ENCODE assay signal across 12 mouse cellular contexts in genomic region chr8:108711490-108711793, GRCm38 (mm10).
DNase-seq lines count a peak whose midpoint lies in the region; ATAC-seq and TF ChIP-seq lines count a peak whose summit lies in the region.
"Had no signal": no experiment of that assay in that cellular context is flagged by ENCODE, and none has a peak within 500 bp of the region (broad histone marks: within the 10 kb centered on the region; RNA-seq: fewer than 3 reads in every experiment).

No protein-coding gene starts in this region.

- no peak overlapping the region for H3K9ac ChIP-seq in intestine, embryonic 14.5 days (ENCODE audit: low read length)
- no peak overlapping the region for H3K9ac ChIP-seq in intestine, postnatal 0 days (ENCODE audit: low read depth, low read length)
- H3K9ac ChIP-seq in intestine, embryonic 15.5 days: no peak overlapping the region
- peak overlapping the region; percentile 100 for H3K9ac ChIP-seq in neural tube, embryonic 13.5 days

- H3K9me3 ChIP-seq in intestine, embryonic 14.5 days (ENCODE audit: control insufficient read depth, low read length): no peaks in the 10 kb centered on the region
- no peaks in the 10 kb centered on the region for H3K9me3 ChIP-seq in intestine, postnatal 0 days (ENCODE audit: control insufficient read depth)
- no peaks in the 10 kb centered on the region for H3K9me3 ChIP-seq in forebrain, embryonic 10.5 days
- H3K9me3 ChIP-seq in intestine, embryonic 15.5 days: no peaks in the 10 kb centered on the region
- no peaks in the 10 kb centered on the region for H3K9me3 ChIP-seq in neural tube, embryonic 13.5 days

- no peak for TF ChIP-seq CTCF in intestine, postnatal 0 days (IDR thresholded peaks at IDR 0.05; ENCODE audit: low read depth)
- TF ChIP-seq CTCF in thymus, adult 2 months (IDR thresholded peaks at IDR 0.05; ENCODE audit: borderline replicate concordance, control insufficient read depth, extremely low read depth, insufficient read depth, low read length, poor library complexity): no peak

- H3K4me3 ChIP-seq in intestine, embryonic 14.5 days (ENCODE audit: low read depth, low read length): no peak overlapping the region
- H3K4me3 ChIP-seq in intestine, postnatal 0 days (ENCODE audit: low read depth, low read length): no peak overlapping the region
- no peak overlapping the region; the same call in 1 of the 2 replicates for H3K4me3 ChIP-seq in forebrain, embryonic 10.5 days
- no peak overlapping the region for H3K4me3 ChIP-seq in intestine, embryonic 15.5 days (replicated peaks)
- 0 out of 2 replicates have a peak overlapping the region, but pooled peaks have one; percentile 26 for H3K4me3 ChIP-seq in neural tube, embryonic 13.5 days
- H3K4me3 ChIP-seq in thymus, adult 2 months (ENCODE audit: control insufficient read depth, insufficient read depth, low read length): no peak overlapping the region

- no peaks in the 10 kb centered on the region for H3K27me3 ChIP-seq in intestine, embryonic 14.5 days (replicated peaks; ENCODE audit: control insufficient read depth, insufficient read depth, low read length)
- no peaks in the 10 kb centered on the region for H3K27me3 ChIP-seq in intestine, postnatal 0 days (replicated peaks; ENCODE audit: control insufficient read depth, insufficient read depth, low read length)
- H3K27me3 ChIP-seq in forebrain, embryonic 10.5 days (ENCODE audit: poor library complexity, severe bottlenecking): peaks cover 13% of the 10 kb centered on the region
- no peaks in the 10 kb centered on the region for H3K27me3 ChIP-seq in intestine, embryonic 15.5 days (replicated peaks)
- H3K27me3 ChIP-seq in neural tube, embryonic 13.5 days: peaks cover 7% of the 10 kb centered on the region
- peaks cover 15% of the 10 kb centered on the region; the same call in 1 of the 2 replicates for H3K27me3 ChIP-seq in thymus, adult 2 months (ENCODE audit: control insufficient read depth, insufficient read depth, low read length)

- no peak for DNase-seq in intestine, embryonic 14.5 days (ENCODE audit: low spot score)
- no peak for DNase-seq in forebrain, embryonic 10.5 days (ENCODE audit: extremely low spot score, low spot score)
- no peak for DNase-seq in right cerebral cortex, postnatal 25 days
- no peak for DNase-seq in thymus, adult 2 months
- no peak for DNase-seq in layer of hippocampus, adult 11-12 months (ENCODE audit: low spot score)
- DNase-seq: adrenal gland, postnatal 10 days; left cerebral cortex, postnatal 4 days; right cerebral cortex, postnatal 4 days; thymus, postnatal 36 days had no signal

- H3K27ac ChIP-seq in intestine, embryonic 14.5 days (ENCODE audit: low read depth): peak overlapping the region; percentile 81
- H3K27ac ChIP-seq in intestine, postnatal 0 days (ENCODE audit: low read depth, low read length): no peak overlapping the region
- peak overlapping the region; percentile 94 for H3K27ac ChIP-seq in forebrain, embryonic 10.5 days
- peak overlapping the region; percentile 40; the same call in 1 of the 2 replicates for H3K27ac ChIP-seq in intestine, embryonic 15.5 days
- peak overlapping the region; percentile 100 for H3K27ac ChIP-seq in neural tube, embryonic 13.5 days (replicated peaks)
- no peak overlapping the region for H3K27ac ChIP-seq in thymus, adult 2 months (ENCODE audit: control insufficient read depth, insufficient read depth, low read length)

- peak overlapping the region; percentile 39 for H3K4me2 ChIP-seq in intestine, embryonic 14.5 days (ENCODE audit: low read length)
- no peak overlapping the region for H3K4me2 ChIP-seq in intestine, postnatal 0 days (replicated peaks; ENCODE audit: low read depth)
- peak overlapping the region; percentile 96; the same call in 1 of the 2 replicates for H3K4me2 ChIP-seq in intestine, embryonic 15.5 days (replicated peaks)
- peak overlapping the region; percentile 96 for H3K4me2 ChIP-seq in neural tube, embryonic 13.5 days

- 29% methylated on average over 5 of the region's 5 CpGs for WGBS in intestine, embryonic 14.5 days
- WGBS in intestine, postnatal 0 days: 66% methylated on average over 5 of the region's 5 CpGs
- 28% methylated on average over 5 of the region's 5 CpGs for WGBS in forebrain, embryonic 10.5 days
- 39% methylated on average over 5 of the region's 5 CpGs for WGBS in intestine, embryonic 15.5 days
- 28% methylated on average over 5 of the region's 5 CpGs for WGBS in neural tube, embryonic 13.5 days
- 84% methylated on average over 5 of the region's 5 CpGs for WGBS in thymus, adult 2 months

- H3K4me1 ChIP-seq in intestine, embryonic 14.5 days (replicated peaks; ENCODE audit: control insufficient read depth, insufficient read depth, low read length): peaks cover 86% of the 10 kb centered on the region
- H3K4me1 ChIP-seq in intestine, postnatal 0 days (replicated peaks; ENCODE audit: control insufficient read depth, insufficient read depth, low read length): no peaks in the 10 kb centered on the region; the same call in 1 of the 2 replicates
- peaks cover 100% of the 10 kb centered on the region for H3K4me1 ChIP-seq in forebrain, embryonic 10.5 days
- peaks cover 70% of the 10 kb centered on the region for H3K4me1 ChIP-seq in intestine, embryonic 15.5 days (replicated peaks)
- H3K4me1 ChIP-seq in neural tube, embryonic 13.5 days (replicated peaks): peaks cover 97% of the 10 kb centered on the region
- peaks cover 4% of the 10 kb centered on the region for H3K4me1 ChIP-seq in thymus, adult 2 months (replicated peaks; ENCODE audit: control insufficient read depth, insufficient read depth, low read length)

- no peak for TF ChIP-seq POLR2A in thymus, adult 2 months (IDR thresholded peaks at IDR 0.05; ENCODE audit: control insufficient read depth, extremely low read depth, insufficient read depth, low read length, poor library complexity)

- ATAC-seq in intestine, embryonic 14.5 days (replicated peaks; ENCODE audit: low FRiP score, low TSS enrichment, low read depth): no peak
- ATAC-seq in intestine, postnatal 0 days: no peak
- ATAC-seq in intestine, embryonic 15.5 days: no peak
- no peak for ATAC-seq in neural tube, embryonic 13.5 days (ENCODE audit: low read depth)

- no peaks in the 10 kb centered on the region for H3K36me3 ChIP-seq in intestine, embryonic 14.5 days (ENCODE audit: control insufficient read depth, insufficient read depth, low read length)
- H3K36me3 ChIP-seq in intestine, postnatal 0 days (ENCODE audit: control insufficient read depth, insufficient read depth): no peaks in the 10 kb centered on the region
- no peaks in the 10 kb centered on the region for H3K36me3 ChIP-seq in forebrain, embryonic 10.5 days (replicated peaks)
- H3K36me3 ChIP-seq in intestine, embryonic 15.5 days: no peaks in the 10 kb centered on the region
- H3K36me3 ChIP-seq in neural tube, embryonic 13.5 days: no peaks in the 10 kb centered on the region
- H3K36me3 ChIP-seq in thymus, adult 2 months (ENCODE audit: control insufficient read depth, insufficient read depth, low read length): no peaks in the 10 kb centered on the region

Comparison
In these comparisons a context has a peak if more than half of its experiments do, and no peak if none do; other contexts are left out.
1. H3K27ac ChIP-seq: peak in intestine, embryonic 14.5 days (single experiment), forebrain, embryonic 10.5 days (single experiment), intestine, embryonic 15.5 days (single experiment) and neural tube, embryonic 13.5 days (single experiment); none in intestine, postnatal 0 days (single experiment) and thymus, adult 2 months (single experiment).